Mouse (Mus musculus) midbrain, embryonic 11.5 days (tissue): ENCODE results near the gene Ptprn2. TPM values are rescaled to one million over a fixed set of nuclear protein-coding genes. Genes with fewer than 3 reads are reported as not detected.
A peak's percentile ranks its signal among the peaks of the same experiment; 100 is the strongest.

Source experiments
- ATAC-seq: fragments of 200-750 bp; cut with Nextera tagmentation; 2 replicates; pipeline ENCODE4 v1.8.0; 2017; ENCODE audit warnings: moderate TSS enrichment, moderate library complexity; ENCODE audit not compliant: low FRiP score
- DNase-seq: peaks from one replicate; pipeline ENCODE4 v3.0.0; 2015; ENCODE audit warnings: low spot score; ENCODE audit errors: missing footprints
- H3K27ac ChIP-seq: fragments of 300-500 bp; sonication (generic); 2 replicates; pipeline ENCODE4 v1.5.1; 2014; ENCODE audit warnings: low read depth, low read length
- H3K27me3 ChIP-seq: fragments of 300-500 bp; sonication (generic); 2 replicates; pipeline ENCODE4 v1.6.1; 2014; ENCODE audit warnings: mild to moderate bottlenecking, low read length, moderate library complexity, mixed read lengths; ENCODE audit not compliant: control insufficient read depth, insufficient read depth
- H3K36me3 ChIP-seq: fragments of 300-500 bp; sonication (generic); 2 replicates; pipeline ENCODE4 v1.6.1; 2014; ENCODE audit warnings: mild to moderate bottlenecking, low read length, moderate library complexity, mixed read lengths; ENCODE audit not compliant: control insufficient read depth, insufficient read depth
- H3K4me1 ChIP-seq: fragments of 300-500 bp; sonication (generic); 2 replicates; pipeline ENCODE4 v1.6.1; 2014; ENCODE audit warnings: low read length; ENCODE audit not compliant: control insufficient read depth, insufficient read depth
- H3K4me2 ChIP-seq: fragments of 300-500 bp; sonication (generic); 2 replicates; pipeline ENCODE4 v1.6.1; 2014; ENCODE audit warnings: mild to moderate bottlenecking, moderate library complexity
- H3K4me3 ChIP-seq: fragments of 300-500 bp; sonication (generic); 2 replicates; pipeline ENCODE4 v1.5.1; 2014; ENCODE audit warnings: low read depth, low read length
- H3K9ac ChIP-seq: fragments of 300-500 bp; sonication (generic); 2 replicates; pipeline ENCODE4 v1.6.1; 2014; ENCODE audit warnings: low read length
- H3K9me3 ChIP-seq: fragments of 300-500 bp; sonication (generic); 2 replicates; pipeline ENCODE4 v1.6.1; 2016; ENCODE audit warnings: low read length; ENCODE audit not compliant: control insufficient read depth
- WGBS: fragments of 180-500 bp; shearing (Covaris S2); extraction: QIAGEN DNeasy Blood & Tissue Kit; methylation state at CpG from one replicate; pipeline ENCODE4 v1.1.7; 2014; 5-methylcytosine and 5-hydroxymethylcytosine counted together
- polyA plus RNA-seq: library from polyadenylated mRNA; unstranded; fragments of >200 nt; fragmentation: Nextera tagmentation; extraction: Ambion mirVana; gene quantifications from 2 replicates; pipeline ENCODE4 v1.2.1, GENCODE M21; 2014

The Ptprn2 gene
- polyA plus RNA-seq, 1 experiment from 2014 or later: 7.3 TPM

- ATAC-seq: no peak
- no peaks in the 10 kb centered on the region for H3K27me3 ChIP-seq
- H3K36me3 ChIP-seq: peaks cover 9% of the 10 kb centered on the region
- peak overlapping the region; percentile 59 for H3K27ac ChIP-seq
- no peaks in the 10 kb centered on the region for H3K9me3 ChIP-seq
- peaks cover 61% of the 10 kb centered on the region for H3K4me1 ChIP-seq
- WGBS: 16% methylated on average over 2 of the region's 2 CpGs
- H3K4me2 ChIP-seq: peak overlapping the region; percentile 63
- H3K9ac ChIP-seq: peak overlapping the region; percentile 66
- H3K4me3 ChIP-seq: peak overlapping the region; percentile 97
- peak; percentile 94 for DNase-seq
Measured at GRCm38 (mm10) chr12:117157249-117157648, 671.7 kb downstream of the Ptprn2 start.

DNA sequence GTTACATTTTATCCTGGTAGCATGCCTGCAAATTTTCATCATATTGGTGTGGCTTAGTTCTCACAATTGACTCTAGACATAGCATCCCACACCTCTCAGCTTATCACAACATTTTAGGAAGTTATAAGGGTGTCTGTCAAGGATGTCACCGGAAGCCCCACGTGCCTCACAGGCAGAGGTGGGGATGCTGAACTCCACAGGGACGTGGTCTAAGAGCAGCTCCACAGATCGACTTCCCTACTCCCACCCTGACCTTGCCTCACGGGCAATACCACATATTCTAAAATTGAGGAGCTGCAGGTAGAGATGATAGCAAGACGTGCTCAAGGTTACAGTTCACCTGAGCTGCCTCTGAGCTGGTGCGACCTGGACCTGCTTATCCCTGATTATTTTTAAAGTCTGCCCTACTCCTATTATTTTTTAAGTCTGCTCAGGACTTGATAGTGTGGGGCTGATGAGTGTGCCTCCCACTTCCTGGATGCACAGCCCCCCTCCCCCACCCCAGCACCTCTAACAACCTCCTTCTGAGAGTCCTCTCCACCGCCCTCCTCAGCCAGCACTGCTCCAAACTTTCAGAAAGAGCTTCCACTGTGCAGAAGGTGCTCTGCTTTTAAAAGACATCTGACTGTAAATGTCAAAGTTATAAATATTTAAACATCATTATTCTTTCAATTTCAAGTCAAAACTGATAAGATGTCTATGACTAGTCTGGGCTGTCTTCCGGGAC, 672.3 kb downstream of the Ptprn2 start:
- peak overlapping the region; percentile 63 for H3K4me2 ChIP-seq
- H3K27ac ChIP-seq: peak overlapping the region; percentile 59
- peak overlapping the region; percentile 66 for H3K9ac ChIP-seq
- H3K9me3 ChIP-seq: no peaks in the 10 kb centered on the region
- H3K4me1 ChIP-seq: peaks cover 59% of the 10 kb centered on the region
- H3K4me3 ChIP-seq: peak overlapping the region; percentile 97
- ATAC-seq: no peak
- DNase-seq: peak; percentile 90
- peaks cover 12% of the 10 kb centered on the region for H3K36me3 ChIP-seq
- 11% methylated on average over 9 of the region's 9 CpGs for WGBS
- H3K27me3 ChIP-seq: no peaks in the 10 kb centered on the region

GRCm38 (mm10) chr12:117158950-117159668, 673.6 kb downstream of the Ptprn2 start:
- no peaks in the 10 kb centered on the region for H3K27me3 ChIP-seq
- peak; percentile 93 for DNase-seq
- H3K36me3 ChIP-seq: peaks cover 12% of the 10 kb centered on the region
- peak overlapping the region; percentile 62 for H3K9ac ChIP-seq
- peak overlapping the region; percentile 76; the same call in 1 of the 2 replicates for H3K27ac ChIP-seq
- H3K9me3 ChIP-seq: no peaks in the 10 kb centered on the region
- ATAC-seq: peak; percentile 52
- peak overlapping the region; percentile 27 for H3K4me3 ChIP-seq
- H3K4me2 ChIP-seq: peak overlapping the region; percentile 63
- H3K4me1 ChIP-seq: peaks cover 60% of the 10 kb centered on the region
- 11% methylated on average over 17 of the region's 17 CpGs for WGBS

DNA sequence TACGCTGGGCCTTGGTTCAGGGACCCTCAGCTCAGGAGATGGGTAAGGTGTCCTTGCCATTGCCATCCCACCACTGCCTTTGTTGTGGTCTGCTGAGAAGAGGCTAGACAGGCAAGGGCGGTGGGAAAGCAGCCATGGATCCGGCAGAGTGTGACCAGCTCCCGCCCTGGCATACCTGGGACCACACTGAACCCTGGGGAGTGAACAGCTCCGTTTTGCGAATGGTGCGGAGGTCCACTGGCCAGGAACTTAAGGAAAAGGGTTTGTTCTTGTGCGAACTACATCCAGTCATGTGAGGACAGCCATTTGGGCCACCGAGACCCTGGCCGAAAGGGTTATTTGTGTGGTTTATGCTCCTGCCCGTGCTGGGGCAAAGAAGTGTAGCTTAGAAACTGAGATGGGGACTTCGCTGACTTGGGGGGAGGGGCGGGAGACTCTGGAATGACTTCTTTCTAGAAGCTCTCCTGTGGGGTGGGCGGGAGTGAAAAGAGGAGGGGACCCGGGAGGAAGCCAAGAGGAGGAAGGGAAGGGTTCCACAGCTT, 674.2 kb downstream of the Ptprn2 start:
- Histone ChIP-seq H3K36me3 (peaks cover 12% of the 10 kb centered on the region), H3K27me3 (no peaks in the 10 kb centered on the region), H3K9ac (peak overlapping the region; percentile 62), H3K4me3 (peak overlapping the region; percentile 27), H3K4me1 (peaks cover 62% of the 10 kb centered on the region), H3K4me2 (peak overlapping the region; percentile 63), H3K9me3 (no peaks in the 10 kb centered on the region), H3K27ac (peak overlapping the region; percentile 76)
- WGBS: 8% methylated on average over 13 of the region's 15 CpGs
- ATAC-seq (no peak), DNase-seq (peak; percentile 94)

GRCm38 (mm10) chr12:117160211-117160891, 674.8 kb downstream of the Ptprn2 start:
- Histone ChIP-seq H3K9me3 (no peaks in the 10 kb centered on the region), H3K36me3 (peaks cover 12% of the 10 kb centered on the region)

GRCm38 (mm10) chr12:117162180-117162579, 676.7 kb downstream of the Ptprn2 start:
- 74% methylated on average over 3 of the region's 3 CpGs for WGBS
- Histone ChIP-seq H3K27me3 (no peaks in the 10 kb centered on the region), H3K4me1 (peaks cover 72% of the 10 kb centered on the region), H3K9ac (no peak overlapping the region), H3K9me3 (no peaks in the 10 kb centered on the region), H3K27ac (no peak overlapping the region), H3K4me2 (no peak overlapping the region), H3K4me3 (no peak overlapping the region), H3K36me3 (peaks cover 15% of the 10 kb centered on the region)
- no peak for DNase-seq
- no peak for ATAC-seq

More at GRCm38 (mm10) chr12:117160211-117160891, 674.8 kb downstream of the Ptprn2 start:
- peak overlapping the region; percentile 76 for H3K27ac ChIP-seq
- peak overlapping the region; percentile 27 for H3K4me3 ChIP-seq
- H3K4me1 ChIP-seq: peaks cover 66% of the 10 kb centered on the region
- 5% methylated on average over 30 of the region's 30 CpGs for WGBS
- peak overlapping the region; percentile 63 for H3K4me2 ChIP-seq
- ATAC-seq (peak; percentile 9; the same call in 1 of the 2 replicates), DNase-seq (peak; percentile 92)
- no peaks in the 10 kb centered on the region for H3K27me3 ChIP-seq
- H3K9ac ChIP-seq: peak overlapping the region; percentile 62

- ATAC-seq: peak; percentile 26; the same call in 1 of the 2 replicates
- H3K36me3 ChIP-seq: peaks cover 18% of the 10 kb centered on the region
Measured at GRCm38 (mm10) chr12:117163789-117164188, 678.3 kb downstream of the Ptprn2 start.

DNA sequence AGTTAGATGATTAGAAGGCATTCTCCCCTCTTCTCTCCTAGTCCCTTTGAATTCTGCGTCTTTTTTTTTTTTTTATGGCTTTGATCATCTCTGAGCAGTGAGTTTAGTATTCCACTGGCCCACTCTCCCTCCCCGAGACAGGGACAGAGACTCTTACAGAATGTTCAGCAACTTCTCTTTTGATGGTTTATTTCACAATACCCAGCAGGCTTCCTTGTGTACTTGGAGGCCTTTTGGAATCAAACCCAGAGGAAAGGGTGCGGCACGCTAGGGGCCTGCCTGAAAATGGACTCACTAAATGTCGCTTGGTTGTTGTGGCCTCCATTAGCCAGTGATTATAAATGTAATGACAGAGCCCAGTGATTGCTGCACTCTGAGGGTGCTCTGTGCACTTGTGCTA, 680.7 kb downstream of the Ptprn2 start:
- ATAC-seq (no peak), DNase-seq (no peak)
- Histone ChIP-seq H3K27me3 (no peaks in the 10 kb centered on the region), H3K9me3 (no peaks in the 10 kb centered on the region), H3K9ac (no peak overlapping the region), H3K27ac (no peak overlapping the region), H3K4me1 (peaks cover 66% of the 10 kb centered on the region), H3K4me2 (no peak overlapping the region), H3K4me3 (no peak overlapping the region), H3K36me3 (peaks cover 16% of the 10 kb centered on the region)
- 77% methylated on average over 5 of the region's 5 CpGs for WGBS

More at GRCm38 (mm10) chr12:117163789-117164188, 678.3 kb downstream of the Ptprn2 start:
- 52% methylated on average over 3 of the region's 3 CpGs for WGBS
- H3K4me3 ChIP-seq: no peak overlapping the region
- no peak overlapping the region for H3K9ac ChIP-seq
- no peak overlapping the region; the same call in 1 of the 2 replicates for H3K27ac ChIP-seq
- peaks cover 68% of the 10 kb centered on the region for H3K4me1 ChIP-seq
- H3K4me2 ChIP-seq: no peak overlapping the region
- no peak for DNase-seq
- H3K27me3 ChIP-seq: no peaks in the 10 kb centered on the region
- no peaks in the 10 kb centered on the region for H3K9me3 ChIP-seq
